Mouse (Mus musculus): ENCODE data around the gene Gm20828.
"Not testable (repeated sequence)": the region's sequence is repeated elsewhere in the genome, so short reads cannot be mapped to it uniquely, and the experiment has no call there.

GRCm38 (mm10) chrY:11199274-11199673 lies at the start of gene Gm20828:
- TF ChIP-seq CTCF (IDR thresholded peaks at IDR 0.05; ENCODE audit: low read depth, low read length); POLR2AphosphoS5 (IDR thresholded peaks at IDR 0.05; ENCODE audit: insufficient replicate concordance, low read depth, low read length); GATA1 (IDR thresholded peaks at IDR 0.05; ENCODE audit: borderline replicate concordance, low read length): not testable (repeated sequence)

Measured in G1E (cell line).